Mouse (Mus musculus): ENCODE measurements around the gene Gpx3.
"Not testable (repeated sequence)": the region's sequence is repeated elsewhere in the genome, so short reads cannot be mapped to it uniquely, and the experiment has no call there.

Gene Gpx3

GRCm38 (mm10) chr11:54902333-54903323 is at the start of gene Gpx3:
TSS of gene Gpx3 (plus strand) at chr11:54902453.
- DNase-seq: peak; percentile 12

GRCm38 (mm10) chr11:54858880-54859279 is 43.4 kb upstream of the Gpx3 start:
- not testable (repeated sequence) for DNase-seq

- peak; percentile 50 for DNase-seq
Observed at GRCm38 (mm10) chr11:54859322-54860165, 42.7 kb upstream of the Gpx3 start.

- DNase-seq: peak; percentile 96
Observed at GRCm38 (mm10) chr11:54860256-54861038, 41.8 kb upstream of the Gpx3 start, which contains the start of gene Lyrm7. TSS of gene Lyrm7 (minus strand) at chr11:54860916.

GRCm38 (mm10) chr11:54861471-54862420 is 40.5 kb upstream of the Gpx3 start:
- no peak for DNase-seq

- DNase-seq: peak; percentile 63
Observed at GRCm38 (mm10) chr11:54862621-54863520, 39.4 kb upstream of the Gpx3 start.

- no peak for DNase-seq
Observed at GRCm38 (mm10) chr11:54865330-54866085, 36.7 kb upstream of the Gpx3 start.

GRCm38 (mm10) chr11:54866119-54867048 is 35.9 kb upstream of the Gpx3 start, which contains the start of gene Hint1:
TSS of gene Hint1 (plus strand) at chr11:54866383.
- DNase-seq: peak; percentile 94

GRCm38 (mm10) chr11:54867049-54867385 is 35.2 kb upstream of the Gpx3 start:
- no peak for DNase-seq

GRCm38 (mm10) chr11:54867903-54868434 is 34.3 kb upstream of the Gpx3 start:
- no peak for DNase-seq

GRCm38 (mm10) chr11:54868445-54868844 is 33.8 kb upstream of the Gpx3 start:
- DNase-seq: no peak

- no peak for DNase-seq
Observed at GRCm38 (mm10) chr11:54869318-54869717, 32.9 kb upstream of the Gpx3 start.

GRCm38 (mm10) chr11:54871831-54872537 is 30.3 kb upstream of the Gpx3 start:
- no peak for DNase-seq

- DNase-seq: no peak
Observed at GRCm38 (mm10) chr11:54876031-54876430, 26.2 kb upstream of the Gpx3 start.

- no peak for DNase-seq
Observed at GRCm38 (mm10) chr11:54878893-54879292, 23.4 kb upstream of the Gpx3 start.

GRCm38 (mm10) chr11:54879434-54879833 is 22.8 kb upstream of the Gpx3 start:
- DNase-seq: peak; percentile 54

- no peak for DNase-seq
Observed at GRCm38 (mm10) chr11:54879922-54880321, 22.3 kb upstream of the Gpx3 start.

All from thymus, postnatal 14 days (tissue).